Mouse (Mus musculus) heart, postnatal 25 days (tissue): ENCODE measurements at regions not wholly inside any gene's neighbourhood (a gene's known extent, or its start where the extent isn't known, plus 50 kb on each side); places are given as distances from the start of the nearest gene placed in this dataset.

Source experiments
- DNase-seq: peaks from one replicate; pipeline ENCODE4 v3.0.0; 2022; ENCODE audit warnings: low spot score
- intact Hi-C: fragments of 180-260 bp; cut with DNase I; formaldehyde crosslinking; loops from one replicate; pipeline ENCODE4 v1.15.1; 2025

DNA sequence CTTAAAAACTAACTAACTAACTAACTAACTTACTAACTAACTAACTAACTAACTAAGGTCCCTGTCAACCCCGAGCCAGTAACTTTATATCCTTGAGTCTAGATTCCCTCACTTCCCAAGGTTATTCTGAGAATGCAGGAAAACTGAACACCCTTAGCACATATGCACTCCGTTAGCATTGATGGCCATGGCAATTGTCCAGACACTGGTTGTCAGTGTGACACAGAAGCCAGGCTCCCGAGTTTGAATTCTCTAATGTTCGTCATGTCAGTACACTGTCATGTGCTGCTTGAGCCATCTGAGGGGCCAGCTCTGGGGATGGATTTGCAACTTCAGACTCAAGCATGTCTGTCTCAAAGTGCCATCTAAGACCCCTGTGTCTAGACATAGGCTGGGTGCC lies 217.3 kb upstream of the Auts2 start:
- intact Hi-C loops: no loop called here
- no peak for DNase-seq

DNA sequence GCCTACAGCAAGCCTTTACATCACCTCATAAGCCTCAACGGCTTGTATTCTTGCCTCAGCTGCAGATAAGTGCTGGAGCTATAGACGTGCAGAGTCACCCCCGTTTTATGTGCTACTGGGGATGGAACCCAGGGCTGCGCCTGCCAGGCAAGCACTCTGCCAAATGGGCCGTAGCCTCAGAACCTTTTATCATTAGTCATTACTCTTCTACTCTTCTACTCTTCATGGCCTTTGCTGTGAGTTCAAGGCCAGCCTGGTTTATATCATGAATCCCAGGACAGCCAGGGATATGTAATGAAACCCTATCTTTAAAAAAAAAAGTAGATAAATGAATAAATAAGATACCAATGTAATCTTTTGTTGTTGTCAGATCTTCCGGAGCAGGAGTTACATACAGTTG lies 216.6 kb upstream of the Auts2 start:
- DNase-seq: no peak
- intact Hi-C loops: no loop called here

DNA sequence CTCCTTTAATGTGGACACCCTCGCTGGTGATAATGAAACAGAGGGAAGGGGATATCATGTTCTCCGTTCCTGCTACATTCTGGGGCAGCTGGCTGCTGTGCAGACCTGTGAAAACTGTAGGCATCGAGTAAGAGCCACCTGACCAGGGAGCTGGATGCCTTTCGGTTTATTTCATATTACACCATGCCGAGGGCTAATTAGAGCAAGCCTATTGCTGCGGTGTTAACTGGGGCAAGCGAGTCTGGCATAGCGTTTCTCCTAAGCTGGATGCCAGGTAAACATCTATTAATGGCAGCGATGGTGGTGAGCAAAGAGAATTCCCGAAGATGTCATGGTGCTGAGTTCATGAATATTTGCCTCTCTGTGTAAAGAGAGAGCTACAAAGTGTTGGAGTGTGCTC lies 215.8 kb upstream of the Auts2 start:
- no peak for DNase-seq
- intact Hi-C loops: no loop called here

DNA sequence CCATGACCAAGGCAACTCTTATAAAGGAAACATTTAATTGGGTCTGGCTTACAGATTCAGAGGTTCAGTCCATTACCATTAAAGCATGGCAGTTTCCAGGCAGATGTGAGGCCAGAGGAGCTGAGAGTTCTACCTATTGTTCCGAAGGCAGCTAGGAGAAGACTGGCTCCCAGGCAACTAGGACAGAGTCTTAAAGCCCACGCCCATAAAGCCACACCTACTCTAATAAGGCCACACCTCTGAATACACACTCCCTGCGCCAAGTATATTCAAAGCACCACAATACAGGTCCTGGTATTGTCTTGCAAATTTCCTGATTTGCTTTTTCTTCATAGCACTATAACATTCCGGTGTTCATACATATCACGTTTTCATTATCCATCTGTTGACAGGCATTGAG lies 194.8 kb upstream of the Auts2 start:
- intact Hi-C loops: no loop called here

DNA sequence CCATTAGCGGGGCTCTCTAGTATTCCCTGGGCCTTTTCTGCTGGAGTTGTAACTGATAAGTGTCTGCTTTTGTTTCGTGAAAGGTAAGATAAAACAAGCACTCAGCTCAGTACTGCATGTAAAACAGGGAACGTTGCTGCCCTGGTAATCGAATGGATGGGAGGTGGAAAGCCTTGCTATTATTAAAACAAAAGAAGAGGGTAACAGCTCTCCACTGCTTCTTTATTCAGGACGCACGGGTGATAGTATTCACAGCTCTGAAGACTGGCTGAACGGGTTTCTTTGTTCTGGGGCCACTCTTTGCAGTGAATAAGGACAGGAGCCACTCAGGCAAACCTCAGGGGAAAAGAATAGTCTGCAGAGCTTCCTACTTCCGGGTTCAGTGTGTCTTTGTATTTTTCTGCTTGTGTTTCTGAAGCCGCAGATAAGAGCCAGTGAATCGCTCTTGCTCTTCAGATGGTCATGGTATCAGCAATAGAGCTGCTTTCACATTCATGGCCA lies 185.6 kb upstream of the Auts2 start:
- intact Hi-C loops: no loop called here

More for the DNA sequence above, 194.8 kb upstream of the Auts2 start:
- DNase-seq: no peak

DNA sequence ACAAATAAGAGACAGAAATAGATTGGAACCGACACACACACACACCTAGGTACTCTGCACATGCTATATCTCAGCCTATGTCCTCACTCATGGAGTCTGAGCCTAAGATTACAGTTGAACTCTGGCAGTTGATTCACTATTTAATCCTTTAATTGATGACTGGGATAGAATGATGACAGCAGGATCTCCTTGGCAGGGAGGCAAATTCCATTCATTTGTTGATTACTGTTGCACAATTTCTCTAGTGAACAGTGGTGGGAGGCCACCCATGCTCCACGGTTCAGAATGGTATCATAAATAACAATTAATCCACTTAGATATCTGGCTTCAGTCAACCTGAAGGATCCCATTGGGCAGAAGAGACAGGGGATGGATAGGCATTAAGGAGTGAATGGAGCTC lies 181.3 kb upstream of the Auts2 start:
- no peak for DNase-seq
- intact Hi-C loops: no loop called here

More for the DNA sequence above, 185.6 kb upstream of the Auts2 start:
- no peak for DNase-seq

DNA sequence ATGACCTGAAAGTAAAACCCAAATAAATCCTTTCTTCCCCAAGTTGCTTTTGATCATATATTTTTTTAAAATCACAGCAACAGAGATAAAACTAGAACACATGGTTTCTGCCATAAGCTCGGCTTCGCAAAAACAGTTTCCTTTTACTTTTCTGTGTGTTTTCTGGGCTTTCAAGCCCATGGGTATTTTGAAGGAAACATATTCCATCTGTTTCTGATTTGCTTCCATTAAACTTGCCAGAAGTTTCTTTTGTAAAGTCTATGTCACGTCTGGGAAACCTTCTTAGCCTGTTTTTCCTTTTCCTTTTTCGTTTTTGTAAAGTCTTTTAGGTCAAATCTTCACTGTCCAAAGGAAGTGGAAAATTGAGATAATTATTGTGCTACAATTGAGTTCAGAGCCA lies 167.2 kb upstream of the Auts2 start:
- no peak for DNase-seq
- intact Hi-C loops: no loop called here

DNA sequence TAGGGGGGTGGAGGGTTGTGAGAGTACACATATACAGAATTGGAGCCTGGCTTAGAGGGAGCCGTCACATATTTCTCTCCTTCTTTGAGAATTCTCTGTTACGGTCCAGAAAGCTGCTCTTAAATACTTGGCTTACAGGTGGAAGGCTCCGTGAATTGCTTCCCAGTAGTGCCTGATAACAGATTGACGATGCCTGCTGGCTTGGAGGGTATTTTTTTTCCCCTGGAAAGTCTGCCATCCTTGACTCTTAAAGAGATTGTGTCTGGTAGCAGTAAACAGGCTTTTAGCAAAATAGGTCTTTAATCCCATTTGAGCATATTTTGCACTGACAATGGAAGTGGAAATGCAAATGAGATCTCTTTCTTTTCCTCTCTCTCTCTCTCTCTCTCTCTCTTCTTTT lies 164.4 kb upstream of the Auts2 start:
- intact Hi-C loops: no loop called here
- no peak for DNase-seq

DNA sequence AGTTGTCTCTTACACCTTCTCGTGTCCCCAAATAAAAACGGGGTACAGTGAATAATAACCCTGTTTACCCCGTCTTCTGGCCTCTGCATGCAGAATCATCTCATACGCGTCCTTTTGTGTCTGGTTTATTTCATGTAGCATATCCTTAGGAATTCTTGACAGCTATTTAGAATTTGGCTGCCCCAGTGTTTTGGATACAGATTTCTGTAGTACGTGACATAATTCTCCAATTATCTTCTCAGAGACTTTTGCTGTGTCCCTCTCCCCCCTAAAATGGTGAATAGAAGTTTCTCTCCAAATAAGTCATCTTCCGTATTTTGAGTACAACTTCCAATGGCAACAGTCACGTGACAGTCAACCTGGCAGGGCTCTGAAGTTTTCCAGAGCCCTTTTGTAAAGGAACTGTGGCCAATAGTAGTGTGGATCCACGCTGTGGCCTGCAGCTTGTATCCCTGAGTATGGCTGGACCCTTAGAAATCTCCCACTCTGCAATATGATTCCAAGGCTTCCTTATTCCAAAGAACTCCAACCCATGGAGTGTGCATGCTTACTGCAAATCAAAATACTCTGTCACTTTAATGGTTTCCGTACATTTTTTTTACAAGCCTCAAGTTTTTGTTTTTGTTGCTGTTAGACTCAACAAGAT lies 160.4 kb upstream of the Auts2 start:
- DNase-seq: no peak

DNA sequence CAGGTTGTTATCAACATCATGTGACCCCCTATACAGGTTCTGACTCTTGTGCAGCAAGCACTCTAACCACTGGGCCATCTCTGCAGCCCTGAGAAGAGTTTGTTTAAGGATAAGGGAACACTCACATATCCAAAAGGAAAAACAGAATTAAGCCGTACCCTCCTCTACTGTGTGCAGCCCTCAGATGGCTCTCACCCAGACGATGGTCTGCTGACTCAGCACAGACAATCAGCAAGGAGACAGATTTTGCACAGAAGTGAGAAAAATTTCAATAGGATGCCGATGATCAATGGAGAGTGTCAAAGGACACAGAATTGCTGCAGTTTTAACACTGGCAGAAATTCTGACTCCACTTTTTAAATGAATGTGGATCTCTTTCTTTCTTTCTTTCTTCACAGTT lies 159.4 kb upstream of the Auts2 start:
- intact Hi-C loops: no loop called here
- no peak for DNase-seq

More for the DNA sequence above, 160.4 kb upstream of the Auts2 start:
- intact Hi-C loops: no loop called here

DNA sequence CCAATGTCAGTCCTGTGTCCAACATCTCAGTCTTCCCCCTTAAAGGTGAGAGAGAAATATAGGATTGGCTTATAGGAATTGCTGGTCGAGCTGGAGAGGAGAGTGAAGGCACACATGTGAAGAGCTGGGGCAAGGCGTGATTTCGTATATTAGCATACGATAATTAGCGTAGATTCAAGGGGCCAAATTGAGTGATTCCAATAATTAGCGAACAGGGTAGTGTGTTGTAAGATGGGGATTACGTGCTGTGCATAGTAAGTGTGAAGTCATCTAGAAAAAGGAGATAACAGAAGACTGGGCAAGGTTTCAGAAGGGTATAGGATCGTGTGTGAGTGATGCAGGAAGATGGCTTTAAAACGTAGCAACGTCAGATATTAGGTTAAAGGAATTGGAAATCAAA lies 147.6 kb upstream of the Auts2 start:
- DNase-seq: no peak
- intact Hi-C loops: no loop called here

DNA sequence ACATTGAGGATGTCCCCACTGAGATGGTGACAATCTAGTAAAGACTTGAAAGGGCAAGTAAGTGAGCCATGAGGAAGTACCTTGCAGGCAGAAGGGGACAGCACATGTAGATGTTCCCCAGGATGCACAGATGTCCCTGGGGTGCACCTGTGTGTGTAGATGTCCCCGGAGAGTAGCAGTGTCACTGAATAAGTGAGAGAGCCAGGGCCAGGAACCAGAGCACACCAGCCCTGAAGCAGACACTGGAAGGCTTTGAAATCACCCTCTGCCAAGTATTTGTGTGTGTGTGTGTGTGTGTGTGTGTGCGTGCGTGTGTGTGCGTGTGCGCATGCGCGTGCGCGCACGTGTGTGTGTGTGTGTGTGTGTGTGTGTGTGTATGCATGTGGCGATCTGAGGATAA lies 132.1 kb upstream of the Auts2 start:
- DNase-seq: no peak
- intact Hi-C loops: no loop called here

DNA sequence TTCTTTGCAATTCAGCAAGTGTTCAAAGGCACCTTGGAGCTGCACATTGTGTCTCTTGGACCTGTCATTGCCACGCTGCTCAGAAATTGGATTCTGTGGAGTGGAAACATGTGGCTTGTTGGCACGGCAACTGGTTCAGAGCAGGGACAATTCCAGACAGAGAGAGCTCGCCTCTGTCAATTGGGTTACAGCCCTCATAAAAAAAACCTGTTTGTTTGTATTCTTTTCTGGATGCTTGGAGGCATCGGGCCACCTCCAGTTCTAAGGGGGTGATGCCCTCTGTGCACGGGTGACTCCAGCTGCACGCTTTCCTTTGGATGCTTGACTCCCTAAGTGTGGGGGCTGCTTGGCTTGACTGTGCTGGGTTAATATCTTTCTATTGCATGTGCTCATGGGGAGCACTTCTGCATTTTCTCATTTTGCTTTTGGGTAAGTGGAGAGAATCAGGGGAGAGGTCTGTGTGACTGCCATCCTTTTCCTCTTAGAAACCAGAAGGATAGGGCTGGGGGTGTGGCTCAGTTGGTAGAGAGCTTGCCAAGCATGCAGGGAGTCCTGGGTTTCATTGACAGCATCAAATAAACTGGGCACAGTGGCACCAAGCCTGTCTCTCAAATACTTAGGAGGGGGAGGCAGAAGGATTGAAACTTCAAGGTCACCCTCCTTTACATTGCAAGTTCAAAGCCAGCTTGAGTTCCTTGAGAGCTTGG lies 130.6 kb upstream of the Auts2 start:
- DNase-seq: peak; percentile 14
- intact Hi-C loops: no loop called here

DNA sequence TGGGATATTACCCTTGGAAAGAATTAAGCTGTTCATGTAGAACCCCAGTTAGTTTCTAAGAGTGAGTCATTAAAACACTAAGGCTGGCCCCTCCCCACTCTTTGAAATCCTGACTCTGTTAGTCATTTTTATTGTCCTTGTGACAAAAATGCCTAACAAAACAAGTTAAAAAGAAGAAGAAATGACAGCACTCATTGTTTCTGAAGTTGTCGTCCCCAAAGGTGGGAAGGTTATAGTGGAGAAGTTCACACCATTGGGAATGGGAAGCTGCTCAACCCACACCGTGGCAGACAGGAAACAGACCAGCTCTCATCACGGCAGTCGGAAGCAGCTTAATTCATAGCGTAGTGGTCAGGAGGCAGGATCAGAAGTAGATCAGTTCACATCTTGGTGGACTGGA lies 128.4 kb upstream of the Auts2 start:
- no peak for DNase-seq
- intact Hi-C loops: no loop called here

DNA sequence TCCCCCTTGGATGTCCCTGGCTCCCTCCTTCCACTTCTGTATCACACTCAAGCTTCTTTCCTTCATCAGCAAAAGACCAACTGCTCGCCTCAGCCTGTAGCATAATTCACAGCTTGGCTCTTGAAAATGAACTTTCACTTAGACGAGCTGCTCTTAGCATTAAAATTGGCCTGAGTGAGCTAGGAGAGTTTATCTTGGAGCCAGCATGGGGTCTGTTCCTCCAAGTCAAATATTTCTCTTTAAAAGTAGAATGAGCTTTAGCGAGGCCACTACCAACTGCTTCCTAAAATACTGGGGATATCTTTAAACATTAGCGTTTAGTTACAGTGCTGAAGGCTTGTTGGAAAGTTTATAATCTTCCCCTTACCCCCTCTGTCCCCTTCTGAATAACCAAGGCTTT lies 124.2 kb upstream of the Auts2 start:
- intact Hi-C loops: no loop called here

DNA sequence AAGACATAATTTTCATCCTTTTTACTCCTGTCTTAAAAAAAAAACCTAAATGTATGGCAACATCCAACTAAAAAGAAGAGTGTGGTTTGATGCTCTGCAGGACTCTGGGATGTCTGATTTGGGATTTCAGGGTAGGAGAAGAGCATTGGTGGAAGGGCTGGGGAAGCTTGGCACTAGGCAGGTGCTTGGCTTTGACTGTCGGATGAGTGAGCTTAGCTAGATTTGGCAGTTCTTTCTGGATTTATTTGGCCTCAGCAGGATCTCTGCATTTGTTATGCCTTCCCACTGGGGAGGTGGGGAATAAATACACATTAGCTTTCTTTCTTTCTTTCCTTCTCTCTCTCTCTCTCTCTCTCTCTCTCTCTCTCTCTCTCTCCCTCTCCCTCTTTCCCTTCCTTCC lies 118.1 kb upstream of the Auts2 start:
- intact Hi-C loops: no loop called here

More for the DNA sequence above, 124.2 kb upstream of the Auts2 start:
- DNase-seq: no peak

DNA sequence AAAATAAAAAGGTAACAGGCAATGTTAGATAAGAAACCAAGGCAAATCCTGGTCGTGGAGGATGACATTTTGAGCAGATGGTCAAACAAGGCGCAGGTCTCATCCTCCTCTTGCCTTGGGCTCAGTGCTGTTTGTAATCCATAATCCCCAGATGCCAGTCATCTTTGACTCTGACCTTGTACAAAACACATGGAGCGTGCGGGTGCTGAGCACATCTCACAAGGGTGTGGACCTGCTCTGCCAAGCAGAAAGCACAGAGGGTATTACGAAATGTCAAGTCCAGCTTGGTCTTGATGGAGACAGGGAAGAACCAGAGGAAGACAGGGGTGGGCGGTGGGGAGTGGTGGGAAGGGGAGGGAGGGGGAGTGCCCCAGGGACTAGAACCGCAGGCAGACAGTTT lies 116.9 kb upstream of the Auts2 start:
- intact Hi-C loops: no loop called here
- no peak for DNase-seq

More for the DNA sequence above, 118.1 kb upstream of the Auts2 start:
- DNase-seq: no peak

DNA sequence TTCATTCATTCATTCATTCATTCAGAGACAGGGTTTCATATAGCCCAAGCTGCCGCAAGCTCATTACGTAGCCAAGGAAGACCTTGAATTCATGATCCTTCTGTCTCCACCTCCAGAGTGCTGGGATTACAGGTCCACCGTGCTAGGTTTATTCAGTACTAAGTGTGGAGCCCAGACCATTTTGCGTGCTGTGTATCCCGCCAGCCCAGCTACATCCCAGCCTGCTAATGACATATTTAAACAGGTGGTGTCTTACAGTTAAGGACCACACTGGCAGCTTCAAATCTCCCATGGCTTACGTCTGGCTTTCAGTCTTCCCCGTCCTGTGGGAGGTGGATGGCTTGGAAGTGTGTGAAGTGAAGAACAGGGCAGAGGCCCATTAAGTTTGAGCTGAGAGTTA lies 111.2 kb upstream of the Auts2 start:
- intact Hi-C loops: no loop called here
- DNase-seq: no peak

DNA sequence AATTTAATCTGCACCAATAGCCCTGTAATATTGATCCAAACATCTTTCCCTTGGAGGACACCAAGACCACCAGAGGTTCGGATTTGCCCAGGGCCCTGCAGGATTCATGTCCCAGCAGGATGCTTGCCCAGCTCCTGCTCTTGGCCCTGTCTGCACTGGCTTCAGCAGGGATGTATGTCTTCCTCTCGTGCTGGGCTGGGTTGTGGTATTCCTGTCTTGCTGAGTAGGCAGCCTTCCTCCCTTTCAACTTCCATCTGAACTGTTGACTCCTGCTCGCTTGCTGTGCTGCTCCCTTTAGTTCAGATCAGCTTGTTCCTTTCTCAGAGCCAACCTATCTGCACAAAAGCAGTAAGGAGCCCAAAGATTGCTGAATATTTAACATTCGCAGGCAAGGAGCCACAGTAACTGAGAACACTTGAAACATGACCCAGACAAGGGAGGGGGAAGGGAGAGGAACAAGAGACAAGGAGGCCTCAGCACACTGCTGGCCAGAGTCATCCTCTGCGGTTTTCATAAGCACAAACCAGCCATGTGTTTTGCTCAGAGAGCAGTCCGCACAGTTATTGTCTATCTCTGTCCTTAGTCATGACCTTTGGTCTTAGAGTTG lies 110.7 kb upstream of the Auts2 start:
- intact Hi-C loops: no loop called here
- peak; percentile 14 for DNase-seq

DNA sequence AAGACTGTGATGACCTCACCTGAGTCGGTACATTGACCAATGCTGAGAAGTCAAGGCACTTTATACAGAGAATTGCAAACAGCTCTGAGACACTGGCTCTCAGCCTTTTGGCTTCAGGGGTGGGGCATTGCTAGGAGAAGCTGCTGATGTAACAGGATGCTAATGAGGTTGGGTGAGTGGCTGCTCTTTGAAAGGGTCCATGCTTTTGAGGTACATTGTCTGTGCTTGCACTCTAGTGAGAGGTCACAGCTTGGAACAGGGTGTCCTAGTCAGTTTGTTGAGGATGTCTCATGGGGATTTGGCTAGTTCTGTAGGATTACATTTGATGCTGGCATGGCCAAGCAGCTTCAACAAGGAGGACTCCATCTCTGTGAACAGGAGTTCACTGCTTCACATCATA lies 109.1 kb upstream of the Auts2 start:
- intact Hi-C loops: no loop called here
- DNase-seq: peak; percentile 4

DNA sequence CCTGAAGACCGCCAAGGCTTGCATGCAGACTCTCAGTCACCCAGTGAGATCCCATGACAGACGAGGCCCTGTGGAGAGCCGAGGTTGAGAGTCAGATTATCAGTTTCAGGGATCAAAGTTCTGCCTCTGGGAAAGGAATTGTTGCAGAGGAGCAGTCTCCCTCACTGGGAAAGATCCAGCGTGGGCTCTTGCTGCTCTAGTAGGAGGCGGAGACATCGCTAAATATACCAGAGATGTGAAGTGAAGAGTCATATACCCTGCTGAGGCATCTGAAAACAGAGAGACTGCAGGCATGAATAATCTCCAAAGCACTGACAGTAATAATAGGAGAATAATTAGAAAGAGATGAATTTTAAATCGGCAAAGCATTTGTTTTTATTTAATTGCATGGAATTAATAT lies 106.6 kb upstream of the Auts2 start:
- DNase-seq: no peak
- intact Hi-C loops: no loop called here
